Mouse (Mus musculus) cerebellum, adult 18-20 months (tissue): Measurements from ENCODE around the gene Lhx4.
A peak's percentile ranks its signal among the peaks of the same experiment; 100 is the strongest.

Source experiments
- DNase-seq, 2 experiments: peaks; one replicate each; pipeline ENCODE4 v3.0.0; 2021

Lhx4 gene

DNA sequence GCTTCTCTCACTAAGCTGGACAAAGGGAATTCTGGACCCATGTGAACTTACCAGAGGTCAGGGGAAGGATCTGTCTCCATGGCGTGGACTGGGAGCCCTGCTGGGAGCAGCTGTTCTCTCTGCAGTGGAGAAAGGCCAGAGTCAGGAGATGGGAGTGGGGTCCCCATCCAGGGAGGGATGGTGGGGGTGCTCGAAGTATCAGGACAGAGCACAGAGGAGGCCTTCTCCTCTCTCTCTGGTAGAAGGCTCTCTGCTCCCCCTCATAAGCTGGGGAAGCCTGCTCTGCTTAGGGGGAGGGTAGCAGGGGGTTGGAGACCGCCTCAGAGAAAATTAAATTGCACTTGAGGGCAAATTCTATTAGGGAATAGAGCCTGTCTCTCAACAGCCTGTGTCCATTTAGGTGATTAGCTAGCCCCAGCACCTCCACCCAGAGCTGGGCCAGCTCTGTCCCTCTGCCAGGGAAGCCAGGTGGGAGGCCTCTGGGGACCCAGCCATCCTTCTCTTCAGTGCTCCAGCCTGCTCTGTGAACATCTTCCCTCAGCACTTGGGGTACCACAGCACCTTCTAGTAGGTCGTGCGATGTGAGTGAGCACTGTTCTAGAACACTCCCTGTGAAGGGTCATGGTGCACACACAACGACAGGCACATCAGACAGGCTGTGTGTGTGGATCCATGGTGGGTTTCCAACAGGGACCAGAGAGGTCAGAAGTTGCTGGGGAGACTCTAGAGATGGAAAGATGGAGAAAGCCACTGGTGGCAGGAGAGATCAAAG lies at the start of gene Lhx4:
TSS of gene Lhx4 (minus strand) at position 201 of the 772 bp plus-strand sequence.
- DNase-seq: no peak

DNA sequence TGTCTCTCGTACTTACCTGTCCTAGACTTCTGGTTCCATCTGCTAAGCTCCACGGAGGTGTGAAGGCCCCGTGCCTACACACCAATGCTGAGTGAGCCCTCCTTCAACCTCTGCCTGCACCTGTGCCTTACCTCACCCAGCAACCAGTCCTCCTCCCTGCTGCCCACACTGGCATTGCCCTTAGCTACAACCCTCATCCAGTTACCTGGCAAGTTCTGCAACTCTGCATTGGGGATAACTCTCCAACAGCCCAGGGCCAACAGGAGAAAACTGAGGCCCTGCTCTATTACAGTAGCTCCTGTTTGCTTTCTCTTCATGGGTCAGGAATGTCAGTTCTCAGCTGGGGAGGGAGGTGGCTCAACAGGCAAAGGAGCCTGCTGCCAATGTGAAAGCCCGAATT lies 46.5 kb upstream of the Lhx4 start:
- DNase-seq: no peak

DNA sequence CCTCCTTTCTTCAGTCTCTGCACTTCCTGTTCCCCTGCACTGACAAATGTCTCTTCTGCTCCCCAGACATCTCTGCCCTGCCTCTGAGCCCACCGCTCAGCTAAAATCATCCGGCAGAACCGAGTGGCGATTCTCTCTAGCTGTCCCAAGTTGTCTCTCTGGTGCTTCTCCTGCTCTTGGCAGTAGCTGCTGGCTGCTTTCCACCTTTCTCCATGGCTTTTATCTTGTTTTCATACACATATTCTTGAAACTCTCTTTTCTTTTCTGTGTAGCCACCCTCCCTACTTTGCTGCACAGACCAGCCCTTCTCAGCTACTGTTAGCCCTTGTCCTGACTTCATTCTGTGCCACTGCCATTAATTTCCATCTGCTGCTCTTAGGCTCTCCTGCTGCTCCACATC lies 45.9 kb upstream of the Lhx4 start:
- DNase-seq: peak; percentile 28 to 29

DNA sequence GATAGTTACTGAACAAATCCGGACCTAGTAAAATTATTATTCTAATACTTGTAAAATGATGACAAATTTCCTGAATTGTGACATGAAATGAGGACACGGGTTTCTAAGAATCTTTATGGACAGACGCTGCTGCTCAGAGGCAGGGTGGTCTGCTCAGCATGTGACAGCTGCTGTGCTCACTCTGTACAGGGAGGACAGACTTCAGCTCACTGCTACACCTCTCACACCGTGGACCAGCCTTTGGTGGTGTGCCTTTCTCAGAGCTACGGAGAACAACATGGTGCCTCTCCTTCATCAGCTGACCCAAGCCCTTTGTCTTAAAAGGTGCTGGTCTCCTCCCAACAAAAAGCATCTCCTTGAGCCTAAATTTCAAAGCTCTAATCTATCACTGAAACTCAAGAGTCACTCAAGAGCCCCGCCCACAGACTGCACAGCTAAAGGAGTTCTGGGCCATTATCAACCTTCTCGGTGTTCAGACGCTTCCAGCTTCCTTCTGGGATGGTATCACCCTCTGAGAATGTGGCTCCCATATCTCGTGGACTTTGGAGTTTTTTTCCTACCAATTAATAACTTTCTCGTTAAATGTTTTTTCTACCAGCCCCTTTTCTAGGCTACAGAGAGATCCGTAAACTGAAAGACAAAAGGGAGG lies 45.4 kb upstream of the Lhx4 start:
- no peak for DNase-seq

DNA sequence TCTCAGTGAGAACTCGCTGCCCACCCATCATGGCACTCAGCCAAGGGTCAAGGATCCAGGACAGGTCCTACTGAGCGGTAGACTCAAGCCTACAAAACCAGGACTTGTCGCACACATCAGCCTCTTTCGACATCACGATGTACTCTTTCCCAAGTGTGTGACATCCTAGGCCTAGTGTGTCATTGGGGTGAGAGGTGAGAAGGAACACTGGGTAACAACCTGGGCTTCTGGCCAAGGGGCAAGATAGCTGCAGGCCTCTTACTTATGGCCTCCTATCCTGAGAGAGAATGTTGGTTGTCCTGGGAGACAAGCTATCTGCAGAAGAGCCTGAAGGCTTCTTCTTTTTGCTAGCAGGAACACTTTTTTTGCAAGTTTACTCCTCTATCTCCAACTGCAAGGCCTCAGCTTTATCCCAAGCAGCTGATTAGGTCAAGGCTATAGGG lies 44.3 kb upstream of the Lhx4 start:
- no peak for DNase-seq

DNA sequence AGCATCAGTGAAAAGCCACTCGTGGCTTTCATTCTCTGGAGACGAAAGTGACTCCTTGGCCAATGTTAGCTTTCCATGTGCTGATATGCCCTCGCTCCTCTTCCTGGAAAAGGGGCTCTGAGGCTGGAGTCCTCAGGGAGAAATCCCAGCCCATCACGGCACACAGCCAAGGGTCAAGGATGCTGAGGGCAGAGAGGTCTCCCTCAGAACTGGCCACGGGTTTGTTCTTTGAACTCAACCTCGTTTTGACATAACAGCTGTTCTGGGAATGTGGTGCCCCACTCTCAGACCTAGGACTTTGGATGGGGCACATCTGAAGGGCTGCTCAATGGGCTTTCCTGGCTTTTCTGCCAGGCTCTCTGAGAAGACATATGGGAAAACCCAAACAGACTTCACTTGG lies 43.4 kb upstream of the Lhx4 start:
- DNase-seq: no peak

DNA sequence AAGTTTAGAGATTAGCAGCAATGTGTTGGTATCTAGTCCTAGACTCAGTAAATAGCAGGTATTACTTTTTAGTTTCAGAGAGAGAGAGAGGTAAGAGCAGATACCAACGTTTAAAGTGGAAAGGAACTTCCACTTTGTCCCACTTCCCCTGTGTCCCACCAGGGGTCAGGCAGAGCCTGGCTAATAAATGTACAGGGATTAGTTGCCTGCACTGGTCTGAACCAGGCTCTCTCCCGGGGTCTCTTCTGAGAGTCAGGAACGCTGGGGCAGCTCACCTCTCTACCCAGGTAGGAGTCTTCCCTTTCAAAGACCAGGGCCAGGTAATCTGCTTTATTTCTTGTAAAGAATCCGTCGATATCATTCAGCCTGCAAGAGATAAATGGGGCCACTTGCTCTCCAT lies 40.4 kb upstream of the Lhx4 start:
- DNase-seq: no peak

DNA sequence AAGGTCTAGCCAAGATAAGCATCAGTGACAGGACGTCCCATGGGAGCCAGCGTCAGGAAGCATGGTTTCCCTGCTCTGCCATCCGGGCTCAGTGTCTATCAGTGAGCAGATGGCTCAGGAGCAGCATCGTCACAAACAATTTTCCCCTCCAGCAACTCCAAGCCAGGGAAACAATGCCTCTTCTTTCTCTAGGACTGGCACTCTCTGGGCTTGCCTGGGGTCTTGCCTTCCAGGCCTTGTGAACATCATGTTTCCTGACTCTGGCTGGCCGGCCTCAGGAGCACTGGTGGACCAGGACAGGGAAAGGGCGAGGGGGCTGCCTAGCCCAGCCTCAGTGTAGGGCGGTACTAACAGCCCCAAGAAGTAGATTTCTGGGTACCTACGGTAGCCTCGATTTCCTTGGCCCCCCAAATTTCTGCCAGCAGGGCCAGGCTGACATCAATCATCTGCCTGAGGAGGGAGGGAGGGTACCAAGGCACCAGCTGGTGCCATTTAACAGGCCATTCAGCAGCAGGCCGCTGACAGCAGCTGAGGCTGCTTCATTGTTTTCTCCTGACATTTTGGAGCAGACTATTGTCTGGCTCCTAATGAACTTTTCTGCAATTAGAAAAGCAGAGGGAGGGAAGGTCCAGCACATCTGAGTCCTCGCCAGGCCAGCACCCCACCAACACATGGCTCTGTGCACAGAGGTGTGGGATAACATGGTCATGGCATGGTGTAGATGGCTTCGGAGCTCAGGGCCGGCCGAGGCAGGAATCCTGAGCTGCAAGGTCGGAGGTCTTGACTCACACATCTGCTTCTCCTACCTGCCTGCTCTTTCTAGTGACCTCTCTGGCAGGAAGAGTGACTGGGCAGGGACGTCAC lies 38.9 kb upstream of the Lhx4 start:
- DNase-seq: peak; percentile 60 to 73

DNA sequence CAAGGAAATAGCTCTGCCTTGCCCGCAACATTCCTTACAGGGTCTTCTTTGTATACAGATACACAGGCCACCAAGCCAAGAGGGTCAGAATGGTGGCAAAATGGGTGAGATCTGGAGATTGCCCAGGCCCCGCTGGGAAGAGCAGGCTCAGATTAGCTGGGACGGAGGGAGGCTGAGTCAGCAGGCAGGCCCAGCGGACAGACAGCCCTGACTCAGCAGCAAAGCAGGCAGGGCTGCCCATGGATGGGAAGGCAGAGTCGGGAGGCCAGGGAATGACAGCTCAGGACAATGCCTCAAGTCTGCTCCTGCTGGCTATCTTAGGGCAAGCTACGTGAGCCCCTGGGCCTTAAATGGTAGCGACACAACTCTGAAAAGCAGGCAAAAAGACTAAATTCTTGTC lies 34.4 kb upstream of the Lhx4 start:
- no peak for DNase-seq

DNA sequence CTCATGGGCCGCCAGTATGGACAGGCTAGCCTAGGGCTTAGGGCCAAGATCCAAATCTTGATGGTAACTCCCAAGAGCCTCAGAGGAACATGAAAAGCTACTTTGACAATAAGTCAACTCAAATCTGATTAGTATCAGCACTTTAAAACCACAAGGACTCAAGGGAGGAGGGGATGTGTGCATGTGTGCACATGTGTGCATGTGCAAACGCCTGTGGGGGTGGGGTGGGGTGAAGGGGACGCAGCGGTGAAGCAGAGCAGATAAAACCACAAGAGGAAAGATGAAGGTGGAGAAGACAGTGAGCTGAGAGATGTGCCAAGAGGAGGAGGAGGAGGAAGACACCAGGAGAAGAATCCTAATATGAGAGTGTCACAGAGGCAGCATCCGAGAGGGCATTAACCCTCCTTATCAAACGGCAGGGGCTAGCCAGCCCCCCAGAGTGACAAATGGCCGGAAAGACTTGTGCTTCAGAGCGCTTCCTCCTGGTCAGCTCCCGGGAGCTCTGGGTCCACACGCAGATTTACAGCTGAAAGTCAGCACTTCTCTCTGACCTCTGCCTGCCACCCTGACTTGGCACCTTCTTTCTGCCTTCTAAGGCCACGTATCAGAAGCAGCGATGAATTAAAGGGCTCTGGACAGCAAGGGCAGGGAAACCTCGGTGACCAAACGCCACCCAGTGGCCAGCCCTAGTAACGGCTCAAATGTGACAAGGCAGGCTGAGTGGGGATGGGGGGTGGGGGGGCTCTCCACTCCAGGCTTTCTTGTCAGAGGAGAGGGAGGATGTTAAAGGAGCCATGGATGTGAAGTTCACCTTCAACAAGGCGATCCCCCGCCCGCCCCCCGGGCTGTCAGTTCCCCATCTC lies 33.1 kb upstream of the Lhx4 start:
- DNase-seq: peak; percentile 64 to 66

DNA sequence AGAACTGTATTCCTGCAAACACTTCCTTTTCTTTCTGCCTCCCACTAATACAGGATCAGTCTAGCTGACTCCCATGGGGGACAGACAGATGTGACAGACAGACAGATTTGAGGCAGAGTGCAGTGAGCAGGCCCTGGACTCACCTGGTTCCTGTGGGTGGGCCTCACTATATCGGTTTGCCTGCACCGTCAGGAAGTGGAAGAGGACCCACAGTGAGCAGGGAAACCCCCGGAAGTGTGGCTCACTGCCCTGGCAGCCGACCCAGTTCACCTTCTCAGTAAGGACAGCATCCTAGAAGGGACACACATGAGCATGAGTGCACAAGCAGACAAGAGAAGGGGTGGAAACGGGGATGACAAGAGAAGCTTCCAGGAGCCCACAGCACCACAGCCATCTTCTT lies 30.9 kb upstream of the Lhx4 start:
- DNase-seq: no peak

DNA sequence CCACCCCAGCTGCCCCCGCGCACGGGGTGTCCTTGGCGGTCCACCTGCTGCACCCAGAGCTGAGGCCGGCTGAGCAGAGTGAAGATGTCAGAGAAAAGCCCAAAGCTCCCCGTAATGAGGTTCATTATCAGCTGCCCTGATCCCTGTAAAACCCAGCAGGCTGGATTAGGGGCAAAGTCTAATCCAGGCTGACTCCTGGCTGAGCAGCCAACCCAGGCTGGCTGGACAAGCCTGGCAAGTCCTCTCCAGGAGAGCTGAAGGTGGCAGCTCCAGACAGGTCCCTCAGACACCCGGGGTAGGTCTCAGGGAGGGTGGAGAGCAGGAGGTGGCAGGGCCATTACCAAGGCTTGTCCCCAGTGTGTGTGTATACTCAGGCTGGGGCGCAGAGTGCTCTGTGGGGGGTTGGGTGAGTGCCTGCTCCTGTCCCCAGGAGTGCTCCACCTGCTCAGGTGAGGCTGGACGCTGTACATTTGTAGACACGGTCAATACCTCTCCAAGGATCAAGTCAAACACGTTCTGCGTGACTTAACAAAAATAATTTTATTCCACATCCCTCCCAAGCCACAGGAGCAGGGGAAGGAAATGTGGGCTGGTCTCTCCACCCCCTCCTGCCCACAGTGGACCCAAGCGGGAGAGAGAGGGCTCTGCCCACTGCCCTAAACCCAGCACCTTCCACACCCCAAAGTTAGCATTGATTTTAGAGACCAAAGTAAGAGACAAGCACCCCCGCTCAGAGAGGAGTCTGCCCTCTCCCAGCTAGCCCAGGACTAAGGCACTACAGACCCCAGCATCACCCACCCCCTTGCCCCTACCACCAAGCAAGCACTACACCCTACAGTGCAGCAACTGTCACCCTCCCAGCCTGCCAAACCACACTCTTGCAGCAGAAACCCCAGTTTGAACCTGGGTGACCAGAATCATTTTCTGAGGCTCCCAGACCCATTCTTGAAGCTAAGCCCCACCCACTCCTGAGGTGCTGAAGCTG lies 26.4 kb upstream of the Lhx4 start:
- no peak for DNase-seq

DNA sequence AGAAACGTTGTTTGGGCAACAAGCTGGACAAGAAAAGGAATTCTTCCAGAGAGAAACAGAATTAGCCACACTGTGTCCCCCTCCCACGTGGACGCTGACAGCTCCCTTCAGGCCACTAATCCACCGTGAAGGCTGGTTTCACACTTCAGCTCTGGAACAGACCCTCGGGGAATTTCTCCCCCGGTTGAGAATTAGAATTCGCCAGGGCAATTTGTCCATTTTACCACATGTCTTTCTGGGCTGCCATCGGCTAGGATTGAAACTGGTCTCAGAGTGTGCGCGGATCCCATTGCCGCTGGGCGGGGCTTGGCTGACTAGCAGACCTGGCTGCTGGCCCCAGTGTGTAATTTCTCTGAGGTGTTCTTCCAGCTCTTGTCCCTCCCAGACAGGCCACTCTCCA lies 7.7 kb upstream of the Lhx4 start:
- no peak for DNase-seq

DNA sequence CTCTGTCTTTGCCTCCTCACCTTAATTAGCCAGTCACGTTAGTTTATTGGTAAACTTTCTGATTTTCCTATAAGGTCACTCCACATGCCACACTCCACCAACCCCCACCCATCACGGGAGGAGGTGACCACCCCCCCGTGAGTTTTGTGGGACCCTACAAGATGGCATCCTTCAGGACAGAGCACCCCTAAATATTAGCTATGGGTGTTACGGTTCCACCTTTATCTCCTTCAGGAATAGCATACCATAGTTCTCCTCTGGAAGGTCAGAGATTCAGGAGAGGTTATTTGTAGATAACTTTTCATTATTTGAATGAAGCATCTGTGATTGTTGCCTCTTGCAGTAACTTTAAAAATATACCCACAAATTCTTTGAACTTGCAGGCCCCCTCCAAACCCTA lies 7.2 kb upstream of the Lhx4 start:
- DNase-seq: no peak

DNA sequence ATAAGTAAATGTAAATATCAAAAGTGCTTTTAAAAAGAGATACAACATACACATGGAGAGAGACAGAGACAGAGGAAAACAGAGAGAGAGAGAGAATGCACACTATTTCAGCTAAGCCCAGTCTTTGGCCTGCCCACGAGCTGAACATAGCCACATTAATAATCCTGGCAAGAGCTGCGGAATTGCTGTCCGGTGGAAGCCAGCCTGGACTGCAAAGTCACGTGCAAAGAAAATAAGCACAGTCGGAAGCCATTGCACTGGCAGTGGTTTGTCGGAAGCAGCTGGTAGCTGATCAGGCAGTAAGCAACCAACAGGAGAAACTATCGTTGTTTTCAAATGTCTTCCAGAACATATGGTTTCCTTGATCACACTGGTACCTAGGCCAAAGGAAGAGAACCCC lies 6.1 kb upstream of the Lhx4 start:
- DNase-seq: no peak

DNA sequence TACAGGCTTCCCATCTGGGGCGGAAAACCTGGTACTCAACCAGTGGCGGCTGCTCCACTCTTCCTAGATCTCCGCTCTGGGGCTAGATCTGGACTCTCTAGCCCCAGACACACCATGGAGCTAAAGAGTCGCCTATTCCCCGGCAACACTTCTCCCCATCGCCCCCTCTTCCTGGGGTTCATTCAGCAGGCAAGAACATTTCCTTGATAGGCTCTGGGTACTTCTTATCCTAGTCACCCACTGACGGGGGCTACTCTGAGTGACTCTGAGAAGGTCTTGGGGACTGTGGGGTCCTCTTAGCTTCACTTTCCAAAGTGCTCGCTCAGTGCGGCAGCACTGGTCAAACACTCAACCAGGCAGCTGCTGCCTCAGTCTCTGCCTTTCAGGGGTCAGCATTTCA lies 1.9 kb upstream of the Lhx4 start:
- no peak for DNase-seq

DNA sequence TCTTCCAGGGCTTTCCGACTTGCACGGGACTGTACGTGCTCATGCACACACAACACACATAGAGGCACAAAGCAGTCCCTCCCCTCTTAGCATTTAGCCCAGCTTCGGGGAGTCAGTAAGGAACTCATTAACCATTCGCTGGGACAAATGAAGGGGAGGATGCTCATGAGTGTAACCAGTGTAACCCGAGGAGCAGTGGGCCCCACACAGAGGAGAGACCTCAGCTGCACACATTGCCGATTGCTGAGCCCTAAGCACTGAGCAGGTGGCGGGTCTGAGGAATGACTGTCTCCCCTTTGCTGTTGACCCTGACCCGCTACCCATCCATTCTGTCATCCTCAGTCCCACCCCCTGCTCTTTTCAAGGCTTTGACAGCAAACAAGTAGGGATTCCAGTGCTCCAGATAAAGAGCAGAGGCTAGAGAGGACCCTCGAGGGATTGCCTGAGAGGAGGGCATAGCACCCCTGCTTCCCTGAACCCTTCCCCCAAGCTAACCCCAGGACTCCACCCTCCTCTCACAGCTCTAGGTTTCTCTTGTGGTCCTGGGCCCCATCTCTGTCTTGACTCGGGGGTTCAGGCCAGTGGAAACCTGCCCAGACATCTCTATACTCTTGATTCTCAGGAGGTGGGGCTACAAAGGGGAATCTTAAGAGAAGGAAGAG lies 836 bp downstream of the Lhx4 start:
- DNase-seq: no peak

DNA sequence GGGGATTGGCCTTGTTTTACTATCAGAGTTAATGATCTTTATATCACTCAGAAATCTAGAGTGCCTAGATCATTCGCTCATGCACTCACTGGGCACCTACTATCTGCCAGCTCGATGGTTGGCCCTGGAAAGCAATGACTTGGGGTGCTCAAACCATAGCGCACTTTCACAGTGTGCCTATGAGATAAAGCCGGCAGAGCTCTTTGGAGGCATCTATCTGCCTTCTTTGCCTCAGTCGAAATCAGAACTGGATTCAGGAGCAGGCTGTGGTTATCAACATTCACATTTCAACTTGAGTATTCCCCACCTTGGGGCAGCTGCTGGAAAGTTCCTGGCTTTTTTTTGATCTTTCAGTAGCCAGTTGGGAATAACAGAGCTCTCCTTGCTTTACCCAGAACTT lies 3.6 kb downstream of the Lhx4 start:
- DNase-seq: no peak

DNA sequence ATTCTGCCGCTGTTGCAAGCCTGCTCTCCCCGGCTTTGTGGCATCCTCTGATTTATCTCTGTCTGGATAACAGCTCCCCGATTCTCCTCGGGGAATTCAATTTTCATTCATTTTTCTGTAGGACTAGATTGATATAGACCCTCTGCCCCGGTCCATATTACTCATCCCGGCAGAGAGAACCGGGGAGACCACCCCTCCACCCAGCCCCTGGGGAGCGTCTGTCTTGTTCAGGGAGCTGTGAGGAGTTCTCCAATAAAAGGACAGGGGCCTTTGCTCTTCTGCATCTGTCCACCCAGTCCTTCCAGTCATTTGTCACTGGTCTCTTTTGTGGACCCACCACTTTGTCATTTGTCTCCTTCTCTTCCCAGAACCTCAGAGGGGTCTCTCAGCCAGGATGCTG lies 4.5 kb downstream of the Lhx4 start:
- DNase-seq: no peak

DNA sequence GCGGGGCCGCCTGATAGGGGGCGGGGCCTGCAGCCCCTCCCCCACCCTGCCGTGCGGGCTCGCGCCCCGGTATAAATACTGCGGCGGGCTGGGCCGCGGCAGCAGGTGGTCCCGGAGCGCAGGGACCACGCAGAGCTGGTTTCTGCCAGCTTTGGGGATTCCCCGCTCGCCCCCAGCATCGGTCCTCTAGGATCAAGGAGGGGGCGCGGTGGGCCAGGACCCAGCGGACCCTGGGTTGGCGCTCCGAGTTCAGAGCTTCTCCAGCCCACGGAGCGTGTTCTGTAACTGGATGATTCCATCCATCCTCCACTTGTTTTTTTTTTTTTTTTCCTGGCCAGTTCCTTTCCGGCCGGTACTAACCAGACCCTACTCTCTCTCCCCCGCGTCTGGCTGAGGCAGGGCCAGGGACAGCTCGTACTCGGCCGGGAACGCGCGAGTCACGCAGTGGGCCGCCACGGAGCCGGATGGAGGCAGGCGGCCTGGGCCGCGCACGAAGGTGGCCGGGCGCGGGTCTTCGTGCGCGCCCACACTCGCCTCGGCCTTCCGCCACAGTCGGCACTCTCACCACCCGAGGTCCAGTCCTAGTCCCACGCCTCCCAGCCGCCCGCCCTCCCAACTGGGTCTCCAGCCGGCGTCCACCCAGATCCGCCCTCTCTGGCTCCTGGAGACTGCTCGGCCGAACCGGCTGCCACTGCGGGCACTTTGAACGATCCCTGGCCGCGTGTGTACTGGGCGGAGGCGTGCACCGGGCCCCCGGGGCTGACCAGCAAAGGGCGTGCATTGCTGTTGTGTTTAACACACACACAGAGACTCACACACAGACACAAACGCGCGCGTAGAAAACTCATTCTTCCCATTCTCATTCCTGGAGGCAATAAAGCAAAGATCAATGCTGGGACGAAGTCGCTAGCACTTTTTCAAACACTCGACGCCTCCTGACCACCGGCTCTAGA lies 8.8 kb downstream of the Lhx4 start:
- peak in 1 of 2 experiments; percentile 20 for DNase-seq
